Mouse (Mus musculus): ENCODE data around the gene Plekha5.

- TF ChIP-seq POLR2A (IDR thresholded peaks at IDR 0.05; ENCODE audit: borderline replicate concordance, low read depth, low read length) (no peak), CTCF (IDR thresholded peaks at IDR 0.05; ENCODE audit: low read depth, low read length) (no peak)
Observed at GRCm38 (mm10) chr6:140550741-140551140, 126.9 kb downstream of the Plekha5 start.

Data from bone marrow macrophage, adult 2 months (primary cell).